Mouse (Mus musculus) bone marrow, adult 2 months (tissue): ENCODE measurements around the gene Tmem110. TPM values are rescaled to one million over a fixed set of nuclear protein-coding genes. Genes with fewer than 3 reads are reported as not detected.

Experiments
- H3K27ac ChIP-seq: fragments of 200-500 bp; 2 replicates; pipeline ENCODE4 v1.5.1; 2012; ENCODE audit warnings: low read depth, mild to moderate bottlenecking, control low read depth, inconsistent platforms, low read length; ENCODE audit not compliant: control insufficient read depth, poor library complexity, insufficient read depth
- H3K4me1 ChIP-seq: fragments of 200-500 bp; 2 replicates; pipeline ENCODE4 v1.6.1; 2011; ENCODE audit warnings: low read length; ENCODE audit not compliant: control insufficient read depth, insufficient read depth
- H3K4me3 ChIP-seq: fragments of 200-500 bp; replicated peaks from 2 replicates; pipeline ENCODE3; 2011; ENCODE audit warnings: mild to moderate bottlenecking, low read depth, low read length, control low read depth; ENCODE audit not compliant: control insufficient read depth
- CTCF ChIP-seq: fragments of 200-500 bp; IDR thresholded peaks from 2 replicates; pipeline ENCODE4 v1.5.1; 2011; ENCODE audit warnings: low read length, control low read depth; ENCODE audit not compliant: control insufficient read depth, insufficient read depth
- POLR2A ChIP-seq: fragments of 200-500 bp; IDR thresholded peaks from 2 replicates; pipeline ENCODE4 v1.6.1; 2011; ENCODE audit warnings: low read depth, mild to moderate bottlenecking, control low read depth, low read length, borderline replicate concordance; ENCODE audit not compliant: control insufficient read depth
- WGBS: fragments of 180-500 bp; shearing (Covaris S2); methylation state at CpG from one replicate; pipeline ENCODE4 v1.1.7; 2018; 5-methylcytosine and 5-hydroxymethylcytosine counted together
- polyA plus RNA-seq: library from polyadenylated mRNA; stranded (reverse); fragments of >200 nt; gene quantifications from 2 replicates; pipeline ENCODE4 v1.2.4, GENCODE M21; 2011; ENCODE audit warnings: low replicate concordance; ENCODE audit not compliant: missing spikeins, insufficient read depth, insufficient read length

Gene Tmem110
- polyA plus RNA-seq, 1 experiment, result 18.2 TPM

DNA sequence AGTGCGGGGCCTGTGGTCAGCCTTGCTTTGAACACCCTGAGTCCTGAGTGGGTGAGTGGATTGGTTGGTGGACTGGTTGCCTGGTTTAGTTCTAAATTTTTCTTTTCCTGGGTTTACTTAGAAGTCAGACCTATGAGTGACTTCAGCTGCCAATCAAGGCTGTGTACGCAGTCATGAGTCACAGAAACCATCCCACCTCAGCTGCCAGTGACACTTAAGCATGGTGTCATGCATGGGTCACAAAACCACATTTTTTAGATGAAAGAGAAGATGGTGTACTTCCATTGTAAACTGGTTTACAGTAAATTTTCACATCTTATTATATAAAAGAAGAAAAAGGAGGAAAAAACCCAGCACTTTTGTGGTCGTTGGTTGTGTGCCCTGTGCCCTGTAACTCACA is 52.4 kb downstream of the Tmem110 start:
- WGBS, result 85% methylated on average over 3 of the region's 3 CpGs
- Histone ChIP-seq H3K27ac (no peak overlapping the region), H3K4me1 (peaks cover 4% of the 10 kb centered on the region), H3K4me3 (no peak overlapping the region)
- no peak for TF ChIP-seq POLR2A
- no peak for TF ChIP-seq CTCF

DNA sequence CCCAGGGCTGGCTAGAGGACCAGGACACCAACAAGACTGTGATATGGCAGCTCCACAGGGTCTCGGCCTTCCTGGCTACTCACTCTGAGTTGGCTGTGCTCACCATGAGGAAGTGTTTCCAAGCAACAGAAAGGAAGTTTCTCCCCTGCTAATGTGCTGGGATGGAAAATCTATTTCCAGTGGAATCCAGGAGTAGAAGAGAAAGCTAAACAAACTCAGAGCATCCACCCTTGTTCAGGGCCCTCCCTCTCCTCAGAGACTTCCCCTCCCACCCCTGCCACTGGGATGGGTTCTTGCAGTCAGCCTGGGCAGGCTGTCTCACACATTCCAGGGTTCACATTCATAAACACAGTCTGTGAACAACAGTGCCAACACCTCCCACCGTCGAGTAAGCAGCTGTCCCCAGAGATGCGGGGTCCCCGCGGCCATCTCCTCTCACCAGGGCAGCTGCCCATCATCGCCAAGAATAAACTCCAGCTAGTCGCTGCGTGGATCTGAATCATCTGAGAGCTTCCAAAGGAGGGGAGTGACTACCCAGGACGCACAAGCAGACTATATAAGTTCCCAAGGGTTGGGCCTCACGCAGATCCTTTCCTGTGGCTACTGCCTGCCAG is 53.7 kb downstream of the Tmem110 start, which contains the start of gene Mustn1:
Mustn1 (plus strand) TSS at position 243 of the 614 bp plus-strand sequence.
- peaks cover 4% of the 10 kb centered on the region for H3K4me1 ChIP-seq
- WGBS, result 79% methylated on average over 11 of the region's 11 CpGs
- H3K4me3 ChIP-seq, result no peak within 1 kb of the TSS
- TF ChIP-seq CTCF (no peak), POLR2A (no peak)
- no peak within 1 kb of the TSS for H3K27ac ChIP-seq

DNA sequence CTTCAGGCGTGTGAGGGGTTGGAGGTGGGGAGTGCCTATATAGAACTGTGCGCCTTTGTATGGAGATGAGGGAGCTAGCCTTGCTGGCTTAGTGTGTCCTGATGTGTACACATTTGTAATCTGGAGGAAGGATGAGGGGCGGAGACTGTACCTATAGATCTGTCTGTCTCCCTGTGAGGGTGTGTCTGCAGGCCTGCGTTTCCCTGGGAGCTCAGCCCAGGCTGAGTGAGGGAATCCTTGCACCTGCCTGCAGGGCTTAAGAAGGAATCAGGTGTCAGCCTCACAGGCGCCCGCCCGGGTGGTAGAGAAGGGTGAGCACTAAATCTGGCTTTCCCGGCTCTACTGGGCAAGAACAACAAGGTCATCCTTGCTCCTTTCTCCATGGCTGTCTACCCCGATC is 54.4 kb downstream of the Tmem110 start:
- Histone ChIP-seq H3K4me3 (no peak overlapping the region), H3K4me1 (peaks cover 4% of the 10 kb centered on the region), H3K27ac (no peak overlapping the region)
- 84% methylated on average over 9 of the region's 9 CpGs for WGBS
- TF ChIP-seq POLR2A (no peak), CTCF (no peak)

DNA sequence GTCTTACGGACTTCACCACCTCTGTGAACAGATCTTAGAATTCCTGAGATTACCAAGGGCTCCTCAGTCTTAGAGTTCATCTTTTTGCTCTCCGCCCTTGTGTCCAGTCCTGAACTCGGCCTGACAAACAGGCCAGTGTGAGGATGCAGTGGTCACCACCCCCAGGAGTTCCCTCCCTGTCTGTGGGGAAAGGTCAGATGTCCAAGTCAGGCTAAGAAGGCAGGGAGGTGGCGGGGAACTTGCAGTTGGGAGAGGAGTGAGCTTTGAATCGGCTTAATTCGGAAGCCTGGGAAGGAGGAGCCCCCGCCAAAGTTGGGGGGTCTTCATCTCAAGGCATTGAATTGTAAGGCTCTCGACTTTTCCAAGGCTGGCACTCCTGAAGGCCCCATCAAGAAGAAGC is 54.9 kb downstream of the Tmem110 start:
- no peak overlapping the region for H3K27ac ChIP-seq
- no peak overlapping the region for H3K4me3 ChIP-seq
- TF ChIP-seq POLR2A (no peak), CTCF (no peak)
- WGBS, result 85% methylated on average over 8 of the region's 8 CpGs
- peaks cover 4% of the 10 kb centered on the region for H3K4me1 ChIP-seq

DNA sequence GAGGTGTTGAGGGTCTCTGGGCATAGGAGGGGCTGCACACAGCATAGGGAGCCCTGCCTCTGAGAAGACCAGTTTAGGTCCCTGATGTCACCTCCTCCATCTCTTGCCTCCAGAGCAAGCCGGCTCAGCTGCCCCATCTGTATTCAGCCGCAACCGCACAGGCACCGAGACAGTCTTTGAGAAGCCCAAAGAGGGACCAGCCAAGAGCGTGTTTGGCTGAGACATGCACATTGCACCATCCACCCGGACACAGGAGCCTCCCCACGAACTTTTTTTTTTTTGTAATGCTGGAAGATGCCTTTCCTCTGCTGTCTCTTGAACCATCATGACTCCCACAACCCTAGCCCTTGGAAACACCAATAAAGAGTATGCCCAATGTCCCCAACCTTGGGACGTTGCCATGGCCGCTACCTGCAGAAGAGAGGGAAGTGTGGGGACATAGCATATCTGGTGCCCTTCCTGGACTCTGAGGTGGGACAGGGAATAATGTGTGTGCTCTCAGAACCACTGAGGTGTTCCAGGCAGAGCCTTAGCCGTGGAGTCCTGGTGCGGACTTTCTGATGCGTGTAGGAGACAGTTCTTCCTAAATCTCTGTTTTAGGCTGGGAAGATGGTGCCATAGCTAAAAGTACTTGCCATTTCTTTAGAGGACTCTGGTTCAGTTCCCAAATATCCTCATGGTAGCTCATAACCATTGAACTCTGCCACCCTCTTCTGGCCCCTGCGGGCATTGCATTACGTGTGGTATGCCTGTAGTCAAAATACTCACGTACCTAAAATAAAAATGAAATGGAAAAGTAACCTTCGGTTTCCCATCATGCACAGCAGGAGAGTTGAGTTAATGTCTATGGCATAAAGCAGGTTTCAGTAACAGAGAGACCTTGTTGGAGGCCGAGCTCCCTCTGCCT is 55.7 kb downstream of the Tmem110 start:
- Histone ChIP-seq H3K4me3 (no peak overlapping the region), H3K4me1 (peaks cover 2% of the 10 kb centered on the region), H3K27ac (no peak overlapping the region)
- TF ChIP-seq CTCF (peak; percentile 55), POLR2A (no peak)
- 71% methylated on average over 17 of the region's 17 CpGs for WGBS

DNA sequence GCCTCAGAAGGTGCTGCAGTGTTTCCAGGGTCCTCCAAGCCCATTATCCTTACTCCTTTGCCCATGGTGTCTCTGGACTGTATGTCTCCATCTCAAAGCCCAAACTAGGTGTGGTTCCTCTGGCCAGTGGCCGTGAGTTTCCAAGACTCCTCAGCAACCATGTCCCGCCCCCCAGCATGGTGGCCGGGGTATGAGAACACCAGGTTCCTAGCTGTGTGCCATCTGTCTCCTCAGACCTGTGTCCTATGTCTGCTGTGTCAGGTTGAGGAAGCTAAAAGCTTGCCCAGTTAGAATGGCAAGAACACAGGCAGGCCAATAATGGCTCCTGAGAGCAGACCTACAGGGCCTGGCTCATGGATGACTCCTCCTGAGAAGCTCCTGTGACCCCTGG is 56.3 kb downstream of the Tmem110 start:
- 81% methylated on average over 3 of the region's 3 CpGs for WGBS

DNA sequence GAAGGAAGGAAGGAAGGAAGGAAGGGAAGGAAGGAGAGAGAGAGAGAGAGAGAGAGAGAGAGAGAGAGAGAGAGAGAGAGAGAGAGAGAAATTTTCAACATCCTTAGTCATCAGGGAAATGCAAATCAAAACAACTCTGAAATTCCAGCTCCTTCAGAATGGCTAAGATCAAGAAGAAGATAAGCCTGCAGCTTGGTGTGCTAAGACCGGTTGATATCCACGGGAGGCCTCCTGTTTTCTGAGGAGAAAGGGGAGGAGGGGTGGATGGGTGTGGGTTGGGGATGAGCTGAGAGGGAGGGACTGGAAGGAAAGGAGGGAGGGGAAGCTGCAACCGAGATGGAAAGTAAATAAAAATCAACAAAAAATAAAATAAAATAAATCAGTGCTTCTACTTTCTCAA is 59.9 kb downstream of the Tmem110 start:
- H3K4me3 ChIP-seq, result no peak overlapping the region
- no peak overlapping the region for H3K27ac ChIP-seq
- WGBS, result 32% methylated on average over 3 of the region's 3 CpGs
- H3K4me1 ChIP-seq, result peaks cover 3% of the 10 kb centered on the region; the same call in 1 of the 2 replicates
- no peak for TF ChIP-seq POLR2A
- no peak for TF ChIP-seq CTCF

More for the DNA sequence above, 56.3 kb downstream of the Tmem110 start:
- no peak for TF ChIP-seq POLR2A
- TF ChIP-seq CTCF, result no peak
- Histone ChIP-seq H3K4me3 (no peak overlapping the region), H3K4me1 (no peaks in the 10 kb centered on the region), H3K27ac (no peak overlapping the region)

DNA sequence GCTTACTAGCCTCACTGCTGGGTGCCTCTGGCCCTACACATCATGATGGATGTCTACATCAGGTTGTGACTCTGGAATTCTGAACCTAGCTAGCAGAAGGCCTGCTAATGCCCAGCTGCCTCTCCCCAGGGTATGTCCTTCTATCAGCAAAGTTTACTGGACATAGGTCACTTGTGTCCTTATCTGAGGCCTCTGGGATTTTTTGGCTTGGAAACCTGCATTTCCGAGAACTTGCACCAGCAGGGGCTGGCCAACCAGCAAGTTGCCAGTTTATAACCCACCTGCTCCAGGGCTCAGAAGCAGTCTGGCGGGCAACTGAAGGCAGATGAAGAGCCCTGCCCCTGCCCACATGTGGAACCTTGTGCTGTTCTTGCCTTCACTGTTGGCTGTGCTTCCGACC is 60.8 kb downstream of the Tmem110 start, which contains the start of gene Itih4:
Itih4 (plus strand) TSS at position 273 of the 400 bp plus-strand sequence.
- Histone ChIP-seq H3K4me1 (peaks cover 3% of the 10 kb centered on the region; the same call in 1 of the 2 replicates), H3K4me3 (no peak within 1 kb of the TSS), H3K27ac (no peak within 1 kb of the TSS)
- WGBS, result 84% methylated on average over 3 of the region's 3 CpGs
- TF ChIP-seq POLR2A (no peak), CTCF (no peak)
